Mouse (Mus musculus): Measurements from ENCODE around the gene Ppp1r3f. TPM values are rescaled to one million over a fixed set of nuclear protein-coding genes. Genes with fewer than 3 reads are reported as not detected.

Gene Ppp1r3f
- polyA plus RNA-seq, 1 experiment, result 3.3 TPM

- no peak overlapping the region for H3ac ChIP-seq (ENCODE audit: control insufficient read depth, insufficient read length, low read depth)
- H3K4me3 ChIP-seq (ENCODE audit: insufficient read depth, poor library complexity, severe bottlenecking), result no peak overlapping the region
- no peaks in the 10 kb centered on the region for H3K36me3 ChIP-seq (ENCODE audit: control insufficient read depth, insufficient read depth)
- H3K79me2 ChIP-seq (ENCODE audit: control insufficient read depth, insufficient read depth), result peaks cover 27% of the 10 kb centered on the region
- peaks cover 6% of the 10 kb centered on the region for H3K79me3 ChIP-seq (ENCODE audit: low read depth)
- no peaks in the 10 kb centered on the region for H3K27me3 ChIP-seq (ENCODE audit: control insufficient read depth, insufficient read depth, insufficient read length)
- TF ChIP-seq FOSL1 (IDR thresholded peaks at IDR 0.05; ENCODE audit: insufficient read depth, low read length, poor library complexity, severe bottlenecking), result no peak
- TF ChIP-seq MYOD1 (IDR thresholded peaks at IDR 0.05; ENCODE audit: control insufficient read depth, insufficient read length, low read depth), result no peak
- TF ChIP-seq CEBPB (IDR thresholded peaks at IDR 0.05; ENCODE audit: low read depth), result no peak
- TF ChIP-seq USF1 (IDR thresholded peaks at IDR 0.05; ENCODE audit: low read depth), result no peak
- no peak for TF ChIP-seq CTCF (IDR thresholded peaks at IDR 0.05; ENCODE audit: control insufficient read depth, insufficient read depth, insufficient read length)
- TF ChIP-seq MAX (IDR thresholded peaks at IDR 0.05), result no peak
- TF ChIP-seq MYOG (IDR thresholded peaks at IDR 0.05; ENCODE audit: control insufficient read depth, extremely low read depth, insufficient read length), result no peak
These were observed 2.4 kb downstream of the Ppp1r3f start for GRCm38 (mm10) chrX:7571565-7572136.

DNA sequence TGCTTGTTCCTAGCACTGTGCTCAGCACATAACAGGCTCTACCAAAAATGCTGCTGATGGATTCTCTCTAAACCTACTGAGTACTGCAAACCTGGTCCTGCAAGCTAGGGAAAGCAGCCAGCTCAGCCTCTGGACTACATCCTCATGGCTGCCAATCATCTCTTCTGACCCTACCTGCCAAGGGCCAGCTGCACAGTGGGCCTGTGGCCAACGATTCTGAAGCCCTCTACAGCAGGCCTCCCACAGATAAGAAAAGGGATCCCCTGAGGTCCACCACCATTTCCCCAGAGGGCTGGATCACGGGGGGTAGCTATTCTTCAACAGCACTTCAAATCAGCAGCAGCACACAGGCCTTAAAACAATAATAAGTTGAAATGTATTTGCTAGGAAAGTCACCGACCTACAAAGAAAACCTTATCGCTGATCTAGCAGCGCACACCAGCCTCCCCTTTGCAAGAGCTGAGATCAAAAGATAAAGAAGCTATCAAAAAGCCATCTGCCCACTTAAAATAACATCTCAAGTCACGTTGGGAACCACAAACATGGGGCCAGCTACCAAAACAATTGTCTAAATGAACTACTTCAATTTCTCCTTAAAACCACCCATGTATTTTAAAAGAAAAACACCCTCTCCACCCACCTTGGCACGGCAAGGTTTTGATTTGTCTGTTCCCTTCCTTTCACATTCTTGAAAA, 3.5 kb downstream of the Ppp1r3f start:
- no peak overlapping the region for H3K4me3 ChIP-seq (ENCODE audit: insufficient read depth, poor library complexity, severe bottlenecking)
- TF ChIP-seq MYOG (IDR thresholded peaks at IDR 0.05; ENCODE audit: control insufficient read depth, extremely low read depth, insufficient read length), result no peak
- no peak for TF ChIP-seq USF1 (IDR thresholded peaks at IDR 0.05; ENCODE audit: low read depth)
- no peaks in the 10 kb centered on the region for H3K36me3 ChIP-seq (ENCODE audit: control insufficient read depth, insufficient read depth)
- no peak overlapping the region for H3ac ChIP-seq (ENCODE audit: control insufficient read depth, insufficient read length, low read depth)
- H3K79me3 ChIP-seq (ENCODE audit: low read depth), result peaks cover 6% of the 10 kb centered on the region
- H3K27me3 ChIP-seq (ENCODE audit: control insufficient read depth, insufficient read depth, insufficient read length), result no peaks in the 10 kb centered on the region
- peaks cover 27% of the 10 kb centered on the region for H3K79me2 ChIP-seq (ENCODE audit: control insufficient read depth, insufficient read depth)

DNA sequence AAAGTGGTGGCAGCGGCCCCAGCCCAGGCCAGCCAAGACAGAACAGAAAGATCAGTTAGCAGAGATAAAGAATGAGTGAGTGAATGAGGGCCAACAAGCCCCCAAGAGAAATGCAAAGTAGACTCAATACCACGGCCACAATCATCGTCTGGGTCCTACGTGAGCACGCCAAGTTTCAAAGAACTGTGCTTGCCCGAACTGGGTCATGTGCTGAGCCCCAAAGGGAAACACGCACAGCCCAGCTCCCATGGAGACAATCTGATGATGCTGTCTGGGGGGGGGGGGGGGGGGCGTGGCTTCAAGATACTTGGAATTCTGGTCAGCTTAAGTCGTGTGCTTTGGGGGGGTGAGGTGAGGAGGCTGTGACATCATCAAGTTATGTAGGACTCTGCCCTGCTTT, 6.6 kb downstream of the Ppp1r3f start:
- no peaks in the 10 kb centered on the region for H3K36me3 ChIP-seq (ENCODE audit: control insufficient read depth, insufficient read depth)

GRCm38 (mm10) chrX:7566352-7566751, 7.7 kb downstream of the Ppp1r3f start:
- no peaks in the 10 kb centered on the region for H3K36me3 ChIP-seq (ENCODE audit: control insufficient read depth, insufficient read depth)
- H3ac ChIP-seq (ENCODE audit: control insufficient read depth, insufficient read length, low read depth), result no peak overlapping the region
- no peaks in the 10 kb centered on the region for H3K79me3 ChIP-seq (ENCODE audit: low read depth)
- H3K79me2 ChIP-seq (ENCODE audit: control insufficient read depth, insufficient read depth), result peaks cover 4% of the 10 kb centered on the region
- H3K4me3 ChIP-seq (ENCODE audit: insufficient read depth, poor library complexity, severe bottlenecking), result no peak overlapping the region
- no peak for TF ChIP-seq CEBPB (IDR thresholded peaks at IDR 0.05; ENCODE audit: low read depth)
- no peak for TF ChIP-seq USF1 (IDR thresholded peaks at IDR 0.05; ENCODE audit: low read depth)
- no peak for TF ChIP-seq MAX (IDR thresholded peaks at IDR 0.05)
- no peak for TF ChIP-seq FOSL1 (IDR thresholded peaks at IDR 0.05; ENCODE audit: insufficient read depth, low read length, poor library complexity, severe bottlenecking)
- no peak for TF ChIP-seq MYOG (IDR thresholded peaks at IDR 0.05; ENCODE audit: control insufficient read depth, extremely low read depth, insufficient read length)
- no peak for TF ChIP-seq MYOD1 (IDR thresholded peaks at IDR 0.05; ENCODE audit: control insufficient read depth, insufficient read length, low read depth)
- TF ChIP-seq CTCF (IDR thresholded peaks at IDR 0.05; ENCODE audit: control insufficient read depth, insufficient read depth, insufficient read length), result no peak
- no peaks in the 10 kb centered on the region for H3K27me3 ChIP-seq (ENCODE audit: control insufficient read depth, insufficient read depth, insufficient read length)

More for the DNA sequence above, 6.6 kb downstream of the Ppp1r3f start:
- H3K27me3 ChIP-seq (ENCODE audit: control insufficient read depth, insufficient read depth, insufficient read length), result no peaks in the 10 kb centered on the region
- no peak overlapping the region for H3K4me3 ChIP-seq (ENCODE audit: insufficient read depth, poor library complexity, severe bottlenecking)
- peaks cover 15% of the 10 kb centered on the region for H3K79me2 ChIP-seq (ENCODE audit: control insufficient read depth, insufficient read depth)
- H3ac ChIP-seq (ENCODE audit: control insufficient read depth, insufficient read length, low read depth), result no peak overlapping the region
- peaks cover 4% of the 10 kb centered on the region for H3K79me3 ChIP-seq (ENCODE audit: low read depth)
- no peak for TF ChIP-seq MYOD1 (IDR thresholded peaks at IDR 0.05; ENCODE audit: control insufficient read depth, insufficient read length, low read depth)
- TF ChIP-seq MYOG (IDR thresholded peaks at IDR 0.05; ENCODE audit: control insufficient read depth, extremely low read depth, insufficient read length), result no peak
- TF ChIP-seq CTCF (IDR thresholded peaks at IDR 0.05; ENCODE audit: control insufficient read depth, insufficient read depth, insufficient read length), result no peak
- TF ChIP-seq USF1 (IDR thresholded peaks at IDR 0.05; ENCODE audit: low read depth), result no peak

DNA sequence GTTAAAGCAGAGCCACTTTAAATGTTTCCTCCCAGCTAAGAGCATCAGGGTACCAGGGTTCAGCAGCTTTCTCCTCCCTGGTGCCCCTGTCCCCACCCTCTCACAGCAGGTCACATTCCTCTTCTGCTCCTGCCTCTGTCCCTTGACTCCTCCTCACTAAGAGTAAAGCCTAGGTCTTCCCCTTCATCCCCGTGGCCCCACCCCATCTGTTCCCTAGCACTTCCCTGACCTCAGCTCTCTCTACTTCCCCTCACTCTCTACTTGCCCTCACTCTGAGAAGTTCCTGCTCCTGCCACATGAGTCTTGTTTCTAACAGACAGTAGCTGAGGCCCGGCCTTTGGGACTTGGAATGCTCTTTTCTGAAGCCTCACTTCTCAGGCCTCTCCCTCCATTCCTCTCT, 11.0 kb downstream of the Ppp1r3f start:
- H3K36me3 ChIP-seq (ENCODE audit: control insufficient read depth, insufficient read depth), result no peaks in the 10 kb centered on the region
- no peaks in the 10 kb centered on the region for H3K79me3 ChIP-seq (ENCODE audit: low read depth)
- no peaks in the 10 kb centered on the region for H3K79me2 ChIP-seq (ENCODE audit: control insufficient read depth, insufficient read depth)
- no peak overlapping the region for H3ac ChIP-seq (ENCODE audit: control insufficient read depth, insufficient read length, low read depth)
- no peaks in the 10 kb centered on the region for H3K27me3 ChIP-seq (ENCODE audit: control insufficient read depth, insufficient read depth, insufficient read length)
- no peak for TF ChIP-seq FOSL1 (IDR thresholded peaks at IDR 0.05; ENCODE audit: insufficient read depth, low read length, poor library complexity, severe bottlenecking)
- TF ChIP-seq MYOD1 (IDR thresholded peaks at IDR 0.05; ENCODE audit: control insufficient read depth, insufficient read length, low read depth), result no peak
- H3K4me3 ChIP-seq (ENCODE audit: insufficient read depth, poor library complexity, severe bottlenecking), result no peak overlapping the region

DNA sequence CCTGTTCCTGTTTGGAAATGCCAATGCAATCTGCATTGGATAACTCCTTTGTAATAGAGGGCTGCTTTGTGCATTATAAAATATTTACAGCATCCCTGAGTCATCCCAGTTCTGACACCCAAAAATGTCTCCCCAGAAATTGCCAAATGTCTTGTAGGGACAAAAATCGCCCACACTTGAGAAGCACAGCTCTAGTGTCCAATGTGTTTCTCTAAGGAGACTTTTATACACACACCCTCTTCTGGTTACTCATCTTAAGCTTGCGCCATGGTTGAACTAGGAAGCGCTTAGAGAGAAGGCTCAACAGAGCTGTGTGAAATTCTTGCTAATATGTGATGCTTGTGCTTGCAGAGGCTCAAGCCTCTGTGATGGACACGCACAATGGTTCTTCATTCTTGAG, 20.6 kb downstream of the Ppp1r3f start:
- no peaks in the 10 kb centered on the region for H3K36me3 ChIP-seq (ENCODE audit: control insufficient read depth, insufficient read depth)
- no peak for TF ChIP-seq MAX (IDR thresholded peaks at IDR 0.05)
- TF ChIP-seq FOSL1 (IDR thresholded peaks at IDR 0.05; ENCODE audit: insufficient read depth, low read length, poor library complexity, severe bottlenecking), result no peak
- TF ChIP-seq MYOD1 (IDR thresholded peaks at IDR 0.05; ENCODE audit: control insufficient read depth, insufficient read length, low read depth), result no peak
- TF ChIP-seq MYOG (IDR thresholded peaks at IDR 0.05; ENCODE audit: control insufficient read depth, extremely low read depth, insufficient read length), result no peak
- no peak for TF ChIP-seq CTCF (IDR thresholded peaks at IDR 0.05; ENCODE audit: control insufficient read depth, insufficient read depth, insufficient read length)
- TF ChIP-seq CEBPB (IDR thresholded peaks at IDR 0.05; ENCODE audit: low read depth), result no peak
- TF ChIP-seq USF1 (IDR thresholded peaks at IDR 0.05; ENCODE audit: low read depth), result no peak

More for the DNA sequence above, 20.6 kb downstream of the Ppp1r3f start:
- H3K27me3 ChIP-seq (ENCODE audit: control insufficient read depth, insufficient read depth, insufficient read length), result no peaks in the 10 kb centered on the region
- H3ac ChIP-seq (ENCODE audit: control insufficient read depth, insufficient read length, low read depth), result no peak overlapping the region
- H3K79me2 ChIP-seq (ENCODE audit: control insufficient read depth, insufficient read depth), result no peaks in the 10 kb centered on the region
- H3K4me3 ChIP-seq (ENCODE audit: insufficient read depth, poor library complexity, severe bottlenecking), result no peak overlapping the region
- no peaks in the 10 kb centered on the region for H3K79me3 ChIP-seq (ENCODE audit: low read depth)

Data from C2C12 (cell line).